Mouse (Mus musculus) limb, embryonic 10.5 days (tissue): Measurements from ENCODE around the gene Slc27a3. TPM values are rescaled to one million over a fixed set of nuclear protein-coding genes. Genes with fewer than 3 reads are reported as not detected.

Experiments
- DNase-seq: peaks from one replicate; pipeline ENCODE4 v3.0.0-alpha.2; 2017; ENCODE audit warnings: low spot score
- H3K27ac ChIP-seq: fragments of 300-500 bp; sonication (generic); 2 replicates; pipeline ENCODE4 v1.5.1; 2016; ENCODE audit warnings: mild to moderate bottlenecking
- H3K27me3 ChIP-seq: fragments of 300-500 bp; sonication (generic); 2 replicates; pipeline ENCODE4 v1.6.1; 2016; ENCODE audit warnings: low read depth, mild to moderate bottlenecking; ENCODE audit not compliant: poor library complexity, severe bottlenecking
- H3K36me3 ChIP-seq: fragments of 300-500 bp; sonication (generic); 2 replicates; pipeline ENCODE4 v1.6.1; 2016; ENCODE audit warnings: mild to moderate bottlenecking, moderate library complexity
- H3K4me1 ChIP-seq: fragments of 300-500 bp; sonication (generic); 2 replicates; pipeline ENCODE4 v1.6.1; 2016
- H3K4me3 ChIP-seq: fragments of 300-500 bp; sonication (generic); 2 replicates; pipeline ENCODE4 v1.5.1; 2016; ENCODE audit warnings: mild to moderate bottlenecking, moderate library complexity
- H3K9me3 ChIP-seq: fragments of 300-500 bp; sonication (generic); replicated peaks from 2 replicates; pipeline ENCODE4 v1.6.1; 2016; ENCODE audit warnings: mild to moderate bottlenecking
- WGBS: fragments of 180-500 bp; shearing (Covaris S2); methylation state at CpG from one replicate; pipeline ENCODE4 v1.1.7; 2016; 5-methylcytosine and 5-hydroxymethylcytosine counted together
- polyA plus RNA-seq: library from polyadenylated mRNA; unstranded; fragments of >200 nt; fragmentation: Nextera tagmentation; extraction: Ambion mirVana; gene quantifications from 2 replicates; pipeline ENCODE4 v1.2.1, GENCODE M21; 2016

Gene Slc27a3
- polyA plus RNA-seq, 1 experiment from 2014 or later, result 41.9 TPM

GRCm38 (mm10) chr3:90413011-90413396, 23.3 kb upstream of the Slc27a3 start:
- H3K27me3 ChIP-seq, result no peaks in the 10 kb centered on the region

DNA sequence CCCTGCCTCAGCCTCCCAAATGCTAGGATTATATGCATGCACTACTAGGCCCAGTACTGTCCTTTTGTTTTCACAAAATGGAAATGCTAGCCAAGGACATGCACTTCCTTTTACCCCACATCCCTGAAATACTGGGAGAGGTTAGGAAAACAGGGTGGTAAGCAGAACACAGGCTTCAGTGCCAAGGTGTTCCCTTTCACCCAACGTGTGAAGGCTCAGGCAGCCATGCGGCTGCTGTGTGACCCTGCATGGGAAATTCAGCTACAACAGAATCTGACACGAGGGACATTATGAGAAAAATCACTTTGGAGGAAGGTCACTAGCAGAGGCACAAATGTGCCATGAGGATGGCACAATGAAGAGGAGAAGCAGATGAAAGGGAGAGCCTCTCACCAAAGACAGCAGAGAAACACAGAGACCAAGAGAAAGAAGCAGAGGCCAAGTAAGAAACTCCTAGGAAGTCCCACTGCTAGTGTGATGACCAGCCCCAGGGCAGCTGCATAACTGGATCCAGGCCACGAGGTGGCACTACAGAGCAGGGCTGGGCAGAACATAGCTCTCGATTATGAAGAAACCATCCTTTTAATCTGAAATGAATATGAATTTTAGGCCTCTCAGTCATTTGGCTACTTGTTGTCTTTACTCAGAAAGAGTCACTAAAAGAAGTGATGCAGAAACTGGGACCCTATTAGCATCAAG, 22.7 kb upstream of the Slc27a3 start:
- DNase-seq, result peak; percentile 79
- Histone ChIP-seq H3K9me3 (no peaks in the 10 kb centered on the region), H3K27ac (no peak overlapping the region), H3K4me1 (no peaks in the 10 kb centered on the region), H3K36me3 (peaks cover 99% of the 10 kb centered on the region), H3K4me3 (no peak overlapping the region), H3K27me3 (no peaks in the 10 kb centered on the region)
- WGBS, result 55% methylated on average over 5 of the region's 5 CpGs

More at GRCm38 (mm10) chr3:90413011-90413396, 23.3 kb upstream of the Slc27a3 start:
- no peak for DNase-seq
- no peak overlapping the region for H3K27ac ChIP-seq
- H3K4me3 ChIP-seq, result no peak overlapping the region
- H3K9me3 ChIP-seq, result no peaks in the 10 kb centered on the region
- WGBS, result 62% methylated on average over 3 of the region's 3 CpGs
- H3K36me3 ChIP-seq, result peaks cover 99% of the 10 kb centered on the region
- no peaks in the 10 kb centered on the region for H3K4me1 ChIP-seq

DNA sequence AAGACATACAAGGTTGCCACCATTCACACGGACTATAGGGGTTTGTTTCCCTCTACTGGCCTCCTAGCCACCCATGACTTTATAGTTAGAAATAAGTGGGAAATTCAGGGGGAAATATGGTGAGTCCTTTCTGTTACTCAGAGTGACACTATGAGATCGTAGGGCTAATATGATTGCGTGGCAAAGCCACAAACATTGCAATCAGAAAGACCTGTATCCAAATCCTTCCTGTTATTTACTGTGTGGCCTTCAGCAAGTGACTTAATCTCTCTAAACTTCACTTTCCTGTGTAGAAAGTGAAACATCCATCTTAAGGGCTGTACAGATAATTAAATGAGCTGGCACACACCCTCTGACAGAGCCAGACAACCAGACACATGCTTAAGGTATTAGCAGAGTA, 19.0 kb upstream of the Slc27a3 start:
- 94% methylated on average over 3 of the region's 3 CpGs for WGBS
- Histone ChIP-seq H3K27me3 (no peaks in the 10 kb centered on the region), H3K36me3 (peaks cover 99% of the 10 kb centered on the region), H3K9me3 (no peaks in the 10 kb centered on the region), H3K4me3 (no peak overlapping the region), H3K27ac (no peak overlapping the region), H3K4me1 (no peaks in the 10 kb centered on the region)
- DNase-seq, result no peak

DNA sequence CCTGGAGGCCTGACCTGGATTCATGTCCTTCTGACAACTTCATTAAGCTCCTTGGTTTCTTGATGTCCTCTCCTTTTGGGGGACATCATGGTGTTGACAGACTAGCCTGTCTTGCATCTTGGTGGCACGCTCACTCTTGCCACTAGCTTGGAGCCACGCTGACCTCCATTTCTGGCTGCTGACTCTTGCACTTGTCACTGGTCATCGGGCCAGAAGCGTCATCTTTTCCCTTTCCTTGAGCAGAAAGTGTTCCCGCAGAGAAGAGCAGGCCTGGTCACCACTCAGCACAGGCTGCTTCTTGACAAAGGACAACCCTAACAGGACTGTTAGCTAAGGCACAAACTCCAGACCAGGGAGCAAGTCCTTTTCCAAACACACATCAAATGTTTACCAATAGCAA, 16.7 kb upstream of the Slc27a3 start:
- WGBS, result 97% methylated on average over 5 of the region's 5 CpGs
- H3K4me3 ChIP-seq, result no peak overlapping the region
- peaks cover 100% of the 10 kb centered on the region for H3K36me3 ChIP-seq
- H3K27me3 ChIP-seq, result no peaks in the 10 kb centered on the region
- DNase-seq, result no peak
- no peaks in the 10 kb centered on the region for H3K4me1 ChIP-seq
- H3K27ac ChIP-seq, result no peak overlapping the region
- no peaks in the 10 kb centered on the region for H3K9me3 ChIP-seq

DNA sequence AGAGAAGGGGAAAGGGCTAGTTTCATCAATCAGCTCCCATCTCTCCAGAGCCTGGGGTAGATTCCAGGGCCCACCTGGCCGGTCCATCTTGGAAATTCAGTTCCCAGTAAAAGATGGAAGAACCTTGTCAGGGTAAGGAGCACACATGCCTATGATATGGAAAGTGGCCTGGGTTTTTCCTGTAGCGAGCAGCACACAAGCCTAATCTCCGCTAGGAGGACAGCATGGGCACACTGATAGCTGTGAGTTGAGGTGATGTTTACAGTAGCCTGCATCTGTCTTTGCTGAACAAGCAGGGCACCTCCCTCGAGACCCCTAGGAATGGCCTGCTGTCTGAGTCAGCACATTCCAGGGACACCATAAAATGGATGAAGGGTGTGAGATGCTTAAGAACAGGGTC, 14.9 kb upstream of the Slc27a3 start:
- Histone ChIP-seq H3K27me3 (no peaks in the 10 kb centered on the region), H3K4me1 (no peaks in the 10 kb centered on the region), H3K4me3 (no peak overlapping the region), H3K36me3 (peaks cover 100% of the 10 kb centered on the region), H3K27ac (no peak overlapping the region), H3K9me3 (no peaks in the 10 kb centered on the region)
- no peak for DNase-seq
- 77% methylated on average over 4 of the region's 4 CpGs for WGBS

DNA sequence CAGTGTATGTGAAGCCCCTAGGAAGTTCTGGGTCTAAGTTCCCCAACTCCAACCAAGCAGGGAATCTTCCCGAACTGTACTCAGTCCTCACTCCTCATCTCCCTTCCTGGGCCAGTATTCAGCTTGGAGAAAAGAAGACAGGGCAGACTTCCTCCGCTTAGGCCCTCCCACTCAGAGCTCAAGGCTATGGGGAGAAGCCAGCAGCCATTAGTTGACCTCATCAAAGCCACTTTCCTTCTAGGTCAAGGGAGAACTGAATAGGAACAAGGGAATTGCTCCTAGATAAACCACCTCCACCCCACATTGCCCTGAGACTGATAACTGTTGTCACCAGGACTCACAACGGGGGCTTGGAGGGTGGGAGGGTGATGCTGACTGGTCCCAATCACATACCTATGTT, 14.4 kb upstream of the Slc27a3 start:
- no peak overlapping the region for H3K27ac ChIP-seq
- WGBS, result 94% methylated on average over 3 of the region's 3 CpGs
- H3K27me3 ChIP-seq, result no peaks in the 10 kb centered on the region
- no peaks in the 10 kb centered on the region for H3K4me1 ChIP-seq
- H3K9me3 ChIP-seq, result no peaks in the 10 kb centered on the region
- peaks cover 100% of the 10 kb centered on the region for H3K36me3 ChIP-seq
- DNase-seq, result no peak
- H3K4me3 ChIP-seq, result no peak overlapping the region

GRCm38 (mm10) chr3:90400993-90401392, 11.3 kb upstream of the Slc27a3 start:
- no peak overlapping the region for H3K4me3 ChIP-seq
- H3K36me3 ChIP-seq, result peaks cover 99% of the 10 kb centered on the region
- DNase-seq, result no peak
- H3K27me3 ChIP-seq, result no peaks in the 10 kb centered on the region
- 84% methylated on average over 4 of the region's 4 CpGs for WGBS
- no peaks in the 10 kb centered on the region for H3K4me1 ChIP-seq
- no peak overlapping the region for H3K27ac ChIP-seq
- H3K9me3 ChIP-seq, result no peaks in the 10 kb centered on the region

DNA sequence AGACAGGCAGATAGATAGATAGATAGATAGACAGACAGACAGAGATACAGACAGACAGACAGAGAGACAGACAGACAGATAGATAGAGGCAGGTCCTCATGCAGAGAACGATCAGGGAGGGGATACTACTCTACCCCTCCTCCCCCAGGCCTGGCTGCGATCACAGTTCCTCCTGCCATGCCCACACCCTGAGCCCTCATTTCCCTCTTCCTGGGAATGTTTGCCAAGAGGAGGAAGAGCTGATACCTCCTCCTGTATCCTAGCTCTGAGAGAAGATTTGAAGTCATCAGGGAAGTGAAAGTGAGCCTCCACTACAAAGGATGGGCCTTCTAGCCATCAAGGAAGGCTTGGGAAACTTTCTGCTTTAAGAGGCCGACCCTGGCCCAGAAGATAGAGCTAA, 5.9 kb upstream of the Slc27a3 start:
- 88% methylated on average over 3 of the region's 3 CpGs for WGBS
- Histone ChIP-seq H3K27me3 (no peaks in the 10 kb centered on the region), H3K9me3 (no peaks in the 10 kb centered on the region), H3K4me3 (no peak overlapping the region), H3K27ac (no peak overlapping the region), H3K4me1 (peaks cover 15% of the 10 kb centered on the region), H3K36me3 (peaks cover 98% of the 10 kb centered on the region)
- DNase-seq, result no peak

GRCm38 (mm10) chr3:90392661-90393060, 2.9 kb upstream of the Slc27a3 start:
- 85% methylated on average over 3 of the region's 3 CpGs for WGBS
- peaks cover 45% of the 10 kb centered on the region for H3K4me1 ChIP-seq
- peaks cover 73% of the 10 kb centered on the region for H3K36me3 ChIP-seq

DNA sequence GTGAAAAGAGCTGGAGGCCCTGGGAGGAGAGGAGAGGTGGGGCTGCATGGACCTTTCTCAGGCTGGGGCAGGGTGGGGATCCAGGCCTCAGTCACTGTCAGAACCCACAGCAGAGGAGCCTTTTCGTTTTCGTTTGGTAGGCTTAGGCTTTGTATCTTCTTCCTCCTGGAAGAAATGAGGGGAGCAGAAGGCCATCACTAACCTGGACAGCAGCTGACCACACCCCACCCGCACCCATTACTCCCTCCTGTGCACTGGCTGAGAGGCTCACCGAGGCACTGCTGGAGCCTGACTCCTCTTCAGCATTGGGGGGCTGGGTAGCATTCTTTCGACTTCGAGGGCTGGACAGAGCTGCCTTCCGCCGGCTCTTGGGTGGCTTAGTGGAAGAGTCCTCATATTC, 2.2 kb upstream of the Slc27a3 start:
- no peaks in the 10 kb centered on the region for H3K27me3 ChIP-seq
- no peak for DNase-seq
- peaks cover 52% of the 10 kb centered on the region for H3K4me1 ChIP-seq
- no peak overlapping the region for H3K4me3 ChIP-seq
- H3K36me3 ChIP-seq, result peaks cover 73% of the 10 kb centered on the region
- no peaks in the 10 kb centered on the region for H3K9me3 ChIP-seq
- 93% methylated on average over 8 of the region's 8 CpGs for WGBS
- H3K27ac ChIP-seq, result no peak overlapping the region

More at GRCm38 (mm10) chr3:90392661-90393060, 2.9 kb upstream of the Slc27a3 start:
- DNase-seq, result no peak
- H3K27ac ChIP-seq, result no peak overlapping the region
- H3K9me3 ChIP-seq, result no peaks in the 10 kb centered on the region
- H3K4me3 ChIP-seq, result no peak overlapping the region
- no peaks in the 10 kb centered on the region for H3K27me3 ChIP-seq

DNA sequence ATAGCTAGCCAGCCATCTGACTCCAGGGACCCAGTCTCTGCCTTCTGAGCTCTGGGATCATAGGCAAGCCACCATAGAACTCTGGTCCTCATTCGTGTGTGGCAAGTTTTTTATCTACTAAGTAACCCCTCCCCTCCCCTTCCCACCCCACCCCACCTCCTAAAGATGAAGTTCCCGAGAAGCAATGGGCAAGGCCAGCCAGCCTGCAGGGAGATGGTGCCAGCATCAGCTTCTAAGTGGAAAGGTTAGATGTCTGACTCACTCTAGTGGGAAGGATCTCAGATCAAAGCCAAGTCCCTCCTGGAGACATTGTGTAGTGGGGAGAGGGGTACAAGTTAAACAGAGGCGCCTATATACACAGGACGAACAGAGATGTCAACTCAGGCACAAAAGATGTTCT, 1.3 kb upstream of the Slc27a3 start:
- H3K9me3 ChIP-seq, result no peaks in the 10 kb centered on the region
- H3K27ac ChIP-seq, result peak overlapping the region; percentile 95; the same call in 1 of the 2 replicates
- peak overlapping the region; percentile 67; the same call in 1 of the 2 replicates for H3K4me3 ChIP-seq
- peaks cover 54% of the 10 kb centered on the region for H3K4me1 ChIP-seq
- DNase-seq, result no peak
- H3K36me3 ChIP-seq, result peaks cover 73% of the 10 kb centered on the region
- 65% methylated on average over 4 of the region's 4 CpGs for WGBS
- H3K27me3 ChIP-seq, result no peaks in the 10 kb centered on the region

DNA sequence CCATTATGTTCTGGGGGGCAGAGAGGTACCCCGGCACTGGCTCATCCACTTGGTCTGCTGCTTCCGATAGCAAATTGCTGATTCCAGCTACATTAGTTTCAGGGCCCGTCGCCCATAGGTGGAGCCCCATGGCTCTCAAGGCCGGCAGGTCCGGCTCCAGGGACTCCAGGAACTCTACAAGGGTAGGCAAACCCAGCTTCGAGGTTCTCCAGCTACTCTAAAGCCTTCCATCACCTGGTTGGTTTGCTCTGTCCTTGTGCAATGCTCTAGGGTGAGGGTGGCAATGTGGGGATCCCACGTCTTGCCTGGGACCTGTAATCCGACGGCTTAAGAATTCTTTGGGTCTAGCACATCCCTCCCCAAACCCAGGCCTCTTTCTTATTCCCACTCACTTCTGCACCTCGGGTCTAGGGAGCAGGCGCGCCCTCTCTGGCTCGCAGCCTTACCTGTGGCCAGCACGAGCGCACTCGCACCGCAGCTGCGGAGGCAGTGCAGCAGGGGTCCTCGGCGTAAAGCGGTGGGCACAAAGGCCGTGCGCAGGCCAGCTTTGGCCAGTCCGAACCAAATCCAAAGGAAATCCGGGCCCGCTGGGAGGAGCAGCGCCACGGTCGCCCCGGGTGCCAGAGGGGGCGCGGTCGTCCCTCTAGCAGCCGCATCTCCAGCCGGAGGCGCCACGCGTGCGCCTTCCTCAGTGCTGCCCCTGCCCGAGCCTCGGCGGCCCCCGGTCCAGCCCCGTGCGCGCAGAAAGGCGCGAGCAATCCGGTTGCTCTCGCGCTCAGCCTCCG, 820 bp downstream of the Slc27a3 start:
- Histone ChIP-seq H3K4me1 (peaks cover 54% of the 10 kb centered on the region), H3K27ac (peak overlapping the region; percentile 95), H3K36me3 (peaks cover 71% of the 10 kb centered on the region), H3K9me3 (no peaks in the 10 kb centered on the region), H3K4me3 (peak overlapping the region; percentile 67), H3K27me3 (no peaks in the 10 kb centered on the region)
- WGBS, result 3% methylated on average over 53 of the region's 53 CpGs
- DNase-seq, result no peak

DNA sequence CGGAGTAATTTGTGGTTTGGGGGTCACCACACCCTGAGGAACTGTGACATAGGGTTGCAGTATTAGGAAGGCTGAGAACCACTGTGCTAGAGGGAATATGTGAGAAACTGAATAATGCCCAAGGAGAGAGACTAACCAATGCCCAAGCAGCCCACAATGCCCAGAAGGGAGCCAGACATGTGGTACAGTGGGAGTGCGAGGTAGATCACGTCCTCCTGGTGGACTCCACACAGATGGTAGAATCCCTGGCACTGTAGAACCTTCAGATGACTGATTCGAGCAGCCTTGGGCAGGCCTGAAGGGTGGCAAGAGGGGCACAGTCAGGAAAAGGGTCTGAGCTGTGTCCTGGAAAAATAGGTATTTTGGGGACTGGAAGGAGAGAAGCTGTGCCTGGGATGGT, 1.5 kb downstream of the Slc27a3 start:
- Histone ChIP-seq H3K27me3 (no peaks in the 10 kb centered on the region), H3K9me3 (no peaks in the 10 kb centered on the region), H3K4me3 (peak overlapping the region; percentile 67), H3K4me1 (peaks cover 54% of the 10 kb centered on the region), H3K27ac (peak overlapping the region; percentile 95), H3K36me3 (peaks cover 66% of the 10 kb centered on the region)
- 88% methylated on average over 4 of the region's 4 CpGs for WGBS
- no peak for DNase-seq
